Mouse (Mus musculus) liver (tissue): ENCODE results near the gene Gm10230.
"Not testable (repeated sequence)": the region's sequence is repeated elsewhere in the genome, so short reads cannot be mapped to it uniquely, and the experiment has no call there.

Experiments used
- DNase-seq: peaks from one replicate; pipeline ENCODE4 v3.0.0-alpha.2; 2020; ENCODE audit warnings: mixed read lengths

Gm10230 gene

GRCm38 (mm10) chrX:27494782-27495181, at the start of gene Gm10230:
TSS of gene Gm10230 (minus strand) at chrX:27494882.
- DNase-seq, result not testable (repeated sequence)
